8 mouse cellular contexts compared by ENCODE assay signal in the genomic region with DNA sequence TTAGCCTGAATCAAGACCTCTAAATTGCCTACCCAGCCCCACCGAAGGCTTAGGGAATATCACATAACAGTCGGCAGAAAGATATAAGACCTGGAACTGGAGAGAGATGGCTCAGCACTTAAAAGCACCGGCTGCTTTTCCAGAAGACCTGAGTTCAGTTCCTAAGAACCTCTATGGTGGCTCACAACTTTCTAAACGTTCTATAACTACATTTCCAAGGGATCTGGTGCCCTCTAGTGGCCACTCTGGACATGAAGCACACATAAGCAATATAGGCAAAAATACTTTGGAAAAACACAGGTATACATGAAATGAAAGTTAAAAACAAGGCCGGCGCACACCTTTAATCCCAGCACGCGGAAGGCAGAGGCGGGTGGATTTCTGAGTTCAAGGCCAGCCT. TPM values are rescaled to one million over a fixed set of nuclear protein-coding genes. Genes with fewer than 3 reads are reported as not detected.
DNase-seq lines count a peak whose midpoint lies in the region; ATAC-seq and TF ChIP-seq lines count a peak whose summit lies in the region.

No protein-coding gene starts in this region.

- no peak overlapping the region for H3K9ac ChIP-seq in forebrain, postnatal 0 days
- H3K9ac ChIP-seq in lung, embryonic 14.5 days: no peak overlapping the region

- in situ Hi-C loops in Patski (cut with MboI; ENCODE audit: low pct_unique_long_range_greater_than_20kb): loop anchor here (5.0 to 10.0 kb wide), 2 partner anchors 130 to 212 kb away; partner anchors contain the start of gene Arl9

- H3K27me3 ChIP-seq in Patski: peaks cover 2% of the 10 kb centered on the region
- H3K27me3 ChIP-seq in forebrain, postnatal 0 days (ENCODE audit: insufficient read depth, low read length): no peaks in the 10 kb centered on the region
- no peaks in the 10 kb centered on the region for H3K27me3 ChIP-seq in lung, embryonic 14.5 days (ENCODE audit: insufficient read depth, low read length)

- peak; percentile 87 for TF ChIP-seq CTCF in Patski (IDR thresholded peaks at IDR 0.05)
- TF ChIP-seq CTCF in forebrain, postnatal 0 days (IDR thresholded peaks at IDR 0.05; ENCODE audit: low read depth): peak; percentile 86
- peak; percentile 88 for TF ChIP-seq CTCF in lung, embryonic 14.5 days (IDR thresholded peaks at IDR 0.05; ENCODE audit: low read depth)

- no peaks in the 10 kb centered on the region for H3K4me1 ChIP-seq in forebrain, postnatal 0 days (ENCODE audit: insufficient read depth)
- H3K4me1 ChIP-seq in lung, embryonic 14.5 days (ENCODE audit: insufficient read depth): no peaks in the 10 kb centered on the region

- no peak overlapping the region for H3K4me3 ChIP-seq in forebrain, postnatal 0 days (ENCODE audit: low read depth, low read length)
- 0 out of 2 replicates have a peak overlapping the region, but pooled peaks have one; percentile 10 for H3K4me3 ChIP-seq in lung, embryonic 14.5 days (ENCODE audit: low read depth, low read length)

- intact Hi-C loops in heart, postnatal 36 days (cut with DNase I): loop anchor here (1.0 to 5.0 kb wide), 4 partner anchors 45 to 219 kb away; no protein-coding TSS in a partner anchor

- 13% methylated on average over 9 of the region's 9 CpGs for WGBS in forebrain, postnatal 0 days
- WGBS in lung, embryonic 14.5 days: 10% methylated on average over 9 of the region's 9 CpGs

- POLR2A ChIA-PET in Patski (lab: Charles Lee): no interaction called here

- no peak overlapping the region for H3K27ac ChIP-seq in forebrain, postnatal 0 days (ENCODE audit: low read depth, low read length)
- no peak overlapping the region for H3K27ac ChIP-seq in lung, embryonic 14.5 days (ENCODE audit: low read depth)

- H3K9me3 ChIP-seq in forebrain, postnatal 0 days (ENCODE audit: low read length): no peaks in the 10 kb centered on the region
- no peaks in the 10 kb centered on the region for H3K9me3 ChIP-seq in lung, embryonic 14.5 days (ENCODE audit: low read depth, low read length)

- 0 out of 2 replicates have a peak overlapping the region, but pooled peaks have one; percentile 19 for H3K4me2 ChIP-seq in forebrain, postnatal 0 days (ENCODE audit: low read depth)
- 0 out of 2 replicates have a peak overlapping the region, but pooled peaks have one; percentile 14 for H3K4me2 ChIP-seq in lung, embryonic 14.5 days

- DNase-seq in Patski (ENCODE audit: low read depth, low spot score): peak; percentile 33
- peak; percentile 42 for DNase-seq in cerebellum, adult 8-10 months
- DNase-seq in forebrain, postnatal 0 days: peak; percentile 92
- DNase-seq in heart, postnatal 36 days: peak; percentile 72 to 84
- DNase-seq in layer of hippocampus, adult 8-10 months (ENCODE audit: low spot score in 2 of 2): peak; percentile 17 to 82
- DNase-seq in lung, embryonic 14.5 days: peak; percentile 97
- DNase-seq in retina, adult 2 months (ENCODE audit: low read depth, low spot score): peak; percentile 53
- peak; percentile 78 for DNase-seq in thymus, postnatal 25 days

- CTCF ChIA-PET in Patski (lab: Charles Lee): interaction anchor here (0.8 to 2.2 kb wide), 2 partner anchors 11 to 23 kb away, joined by 3 to 7 read pairs; no protein-coding TSS in a partner anchor

- peak; percentile 37 for ATAC-seq in Patski
- ATAC-seq in forebrain, postnatal 0 days: peak; percentile 60
- ATAC-seq in lung, embryonic 14.5 days (ENCODE audit: insufficient read depth): peak; percentile 75; the same call in 1 of the 2 replicates

- no peaks in the 10 kb centered on the region for H3K36me3 ChIP-seq in forebrain, postnatal 0 days (ENCODE audit: insufficient read depth)
- no peaks in the 10 kb centered on the region for H3K36me3 ChIP-seq in lung, embryonic 14.5 days (ENCODE audit: insufficient read depth)

RNA-seq across cellular contexts. Expression of gene Spink2, which starts 5.9 kb away (rescaled TPM):
- polyA plus RNA-seq in Patski (2021): not detected
- total RNA-seq in forebrain, postnatal 0 days (2014; rRNA removed): not detected in 2 replicates
- 0.88 and 2.0 TPM in 2 replicates for polyA plus RNA-seq in forebrain, postnatal 0 days (2015; fragmentation: Nextera tagmentation; extraction: Ambion mirVana)
- under 1 TPM in 1 of 2 experiments, not detected in 1; 0.53 TPM for total RNA-seq in heart, postnatal 36 days (2021)
- not detected for total RNA-seq in layer of hippocampus, adult 8-10 months (2022)
- 0.32 and 1.3 TPM in 2 replicates for polyA plus RNA-seq in lung, embryonic 14.5 days (2014; fragmentation: Nextera tagmentation; extraction: Ambion mirVana)

RNA-seq across cellular contexts. Expression of gene Rest, which starts 48.1 kb away (rescaled TPM):
- polyA plus RNA-seq in Patski (2021): 25.7 TPM
- total RNA-seq in forebrain, postnatal 0 days (2014; rRNA removed): 5.2 and 8.3 TPM in 2 replicates
- polyA plus RNA-seq in forebrain, postnatal 0 days (2015; fragmentation: Nextera tagmentation; extraction: Ambion mirVana): 2.2 and 3.1 TPM in 2 replicates
- 10 to 100 TPM; 14.8 to 16.5 TPM for total RNA-seq in heart, postnatal 36 days (2021)
- total RNA-seq in layer of hippocampus, adult 8-10 months (2022): 1 to 10 TPM; 4.1 to 6.4 (median 5.2) TPM
- polyA plus RNA-seq in lung, embryonic 14.5 days (2014; fragmentation: Nextera tagmentation; extraction: Ambion mirVana): 42.6 and 43.5 TPM in 2 replicates

Comparison
In these comparisons a context has a peak if more than half of its experiments do, and no peak if none do; other contexts are left out.
1. DNase-seq: peak in every context shown above with its lines; median percentile 97 in lung, embryonic 14.5 days; 92 in forebrain, postnatal 0 days; 78 in heart, postnatal 36 days; 78 in thymus, postnatal 25 days; 53 in retina, adult 2 months; 50 in layer of hippocampus, adult 8-10 months; 42 in cerebellum, adult 8-10 months; 33 in Patski.